Mouse (Mus musculus) adipocyte (in vitro differentiated cells): ENCODE data around the gene Ear2.
A peak's percentile ranks its signal among the peaks of the same experiment; 100 is the strongest.
"Not testable (repeated sequence)": the region's sequence is repeated elsewhere in the genome, so short reads cannot be mapped to it uniquely, and the experiment has no call there.

Source experiments
- DNase-seq: peaks from one replicate; pipeline ENCODE4 v3.0.0-alpha.2; 2016; ENCODE audit warnings: low spot score

Ear2 gene

DNA sequence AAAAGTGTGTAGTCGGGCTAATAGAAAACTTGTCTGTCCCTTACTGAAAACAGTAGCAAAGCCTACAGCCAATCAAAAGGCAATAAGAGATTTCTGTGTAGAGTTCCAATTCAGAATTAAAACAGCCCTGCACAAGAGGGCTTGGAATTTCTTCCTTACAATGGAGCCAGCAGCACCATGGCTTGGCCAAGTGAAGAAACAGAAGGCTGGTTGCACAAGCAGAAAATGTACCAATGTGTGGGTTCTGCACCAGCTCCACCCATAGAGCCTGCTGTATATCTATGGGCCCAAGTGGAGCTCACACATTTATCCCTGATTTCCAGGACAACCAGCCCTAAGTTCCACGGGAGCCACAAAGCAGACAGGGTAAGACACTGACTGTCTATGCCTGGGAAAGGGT lies at the start of gene Ear2:
Gene Ear2 (plus strand): TSS at position 301 of the 400 bp plus-strand sequence.
- not testable (repeated sequence) for DNase-seq

DNA sequence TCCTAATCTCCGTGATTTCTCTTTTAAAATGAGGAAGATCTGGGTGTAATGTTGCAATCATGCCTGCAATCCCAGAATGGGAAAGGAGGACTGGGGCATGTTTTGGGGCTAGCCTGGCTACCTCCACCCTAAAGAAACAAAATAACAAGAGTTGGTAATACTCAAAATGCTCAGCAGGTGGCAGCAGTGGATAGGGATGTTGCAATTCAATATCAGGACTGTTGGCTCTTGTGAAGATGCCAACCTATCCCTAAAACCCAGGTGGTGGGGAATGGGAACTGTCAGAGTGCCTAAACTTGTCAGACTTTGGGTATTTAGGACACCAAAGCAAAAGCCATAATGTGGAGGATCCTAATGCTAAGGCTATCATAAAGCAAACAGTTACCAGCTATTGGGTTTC lies 34.6 kb upstream of the Ear2 start:
- DNase-seq = not testable (repeated sequence)

DNA sequence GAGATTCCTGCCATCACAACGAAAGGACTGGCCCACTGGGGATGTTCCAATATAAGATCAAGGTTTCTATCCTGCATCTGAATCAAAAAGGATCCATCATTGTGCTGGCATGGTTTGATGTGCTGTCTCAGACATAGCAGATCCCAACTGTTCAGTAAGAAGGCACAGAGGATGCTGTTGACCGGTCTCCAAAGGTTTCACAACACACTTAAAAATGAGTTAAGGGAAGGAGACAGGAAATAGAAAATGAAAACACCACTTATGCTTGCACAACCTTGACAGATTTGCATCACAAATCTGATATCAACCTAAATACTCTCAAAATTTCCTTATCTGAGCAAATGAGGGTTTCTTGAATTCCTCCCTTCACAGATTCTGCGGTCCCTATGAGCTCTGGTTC lies 31.9 kb upstream of the Ear2 start:
- not testable (repeated sequence) for DNase-seq

DNA sequence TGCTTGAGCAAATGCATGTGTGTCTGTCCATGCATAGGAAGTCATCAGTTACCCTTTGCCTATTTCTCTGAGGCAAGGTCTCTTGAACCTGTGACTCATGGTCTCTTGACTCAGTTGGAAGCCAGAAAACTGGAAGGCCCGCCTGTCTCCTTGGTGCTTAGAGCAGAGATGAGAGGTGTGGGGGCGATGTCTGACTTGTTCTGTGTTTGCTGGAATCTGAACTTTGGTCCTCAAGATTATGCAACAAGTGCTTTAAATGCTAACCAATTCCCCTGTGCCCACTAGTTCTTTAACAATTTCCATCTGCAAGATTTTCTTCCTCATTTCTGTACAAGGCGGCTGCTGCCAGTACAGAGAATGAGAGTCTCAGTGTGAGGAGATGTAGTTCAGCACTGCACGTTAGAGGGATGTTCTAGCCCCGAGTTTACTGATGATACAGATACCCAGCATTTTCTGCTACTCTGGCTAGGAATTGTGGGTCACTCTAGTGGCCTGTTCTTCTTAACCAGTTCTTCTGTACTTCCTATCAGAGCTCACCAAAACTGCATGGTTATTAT lies 24.6 kb upstream of the Ear2 start:
- DNase-seq = not testable (repeated sequence)

DNA sequence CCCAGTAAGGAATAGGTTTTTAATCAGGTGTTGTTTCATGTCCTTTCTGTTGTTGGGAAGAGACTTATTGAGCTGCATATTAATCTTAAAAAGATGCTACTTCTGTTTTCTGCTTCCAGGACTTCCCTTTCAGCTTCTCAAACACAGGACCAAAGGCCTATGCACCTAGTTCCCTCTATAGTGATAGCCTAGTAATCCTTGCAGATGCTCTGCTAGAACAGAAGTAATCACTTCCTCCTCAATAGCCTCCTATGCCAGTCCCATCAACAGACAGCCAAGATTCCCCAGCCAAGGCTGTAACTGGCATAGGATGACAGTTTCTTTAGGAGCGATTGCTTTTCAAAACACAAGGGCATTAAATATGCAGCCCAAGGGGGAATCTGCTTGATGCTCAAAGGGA lies 15.9 kb upstream of the Ear2 start:
- DNase-seq = not testable (repeated sequence)

DNA sequence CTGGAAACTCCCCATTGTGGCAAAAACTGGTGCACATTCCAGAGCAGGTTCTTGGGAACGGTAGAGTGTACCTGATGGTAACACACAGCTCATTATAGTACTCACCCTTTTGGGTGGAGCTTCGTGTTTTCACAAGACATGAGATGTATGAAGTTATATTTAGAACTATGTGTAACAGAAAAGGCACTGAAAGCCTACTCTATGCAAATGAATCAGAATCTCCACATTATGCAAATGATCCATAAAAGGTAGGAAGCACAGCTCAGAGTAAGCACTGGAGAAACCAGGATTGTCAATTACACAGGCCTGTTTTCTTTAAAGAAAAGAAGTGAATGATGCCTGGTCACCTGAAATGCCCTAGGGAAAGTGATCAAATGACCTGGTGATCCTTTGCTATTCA lies 14.9 kb upstream of the Ear2 start:
- not testable (repeated sequence) for DNase-seq

DNA sequence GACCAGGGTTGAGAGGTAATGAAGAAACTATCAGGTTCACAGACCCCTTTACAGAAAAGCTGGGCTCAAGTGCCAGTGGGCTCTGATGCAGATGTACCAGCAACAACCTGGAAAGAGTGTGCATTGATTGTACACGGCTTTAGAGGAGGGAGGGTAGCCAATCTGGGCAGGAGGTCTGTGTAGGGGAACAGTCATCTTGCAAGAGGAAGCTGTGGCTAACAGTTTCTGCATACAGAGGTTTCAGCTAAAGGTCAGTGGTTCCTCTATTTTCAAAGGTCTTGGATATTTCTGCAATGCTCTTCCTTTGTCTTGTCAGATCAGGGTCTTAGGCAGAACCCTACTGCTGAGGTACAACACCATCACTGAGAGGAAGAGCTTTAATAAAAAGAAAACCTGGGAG lies 10.9 kb upstream of the Ear2 start:
- DNase-seq = not testable (repeated sequence)

DNA sequence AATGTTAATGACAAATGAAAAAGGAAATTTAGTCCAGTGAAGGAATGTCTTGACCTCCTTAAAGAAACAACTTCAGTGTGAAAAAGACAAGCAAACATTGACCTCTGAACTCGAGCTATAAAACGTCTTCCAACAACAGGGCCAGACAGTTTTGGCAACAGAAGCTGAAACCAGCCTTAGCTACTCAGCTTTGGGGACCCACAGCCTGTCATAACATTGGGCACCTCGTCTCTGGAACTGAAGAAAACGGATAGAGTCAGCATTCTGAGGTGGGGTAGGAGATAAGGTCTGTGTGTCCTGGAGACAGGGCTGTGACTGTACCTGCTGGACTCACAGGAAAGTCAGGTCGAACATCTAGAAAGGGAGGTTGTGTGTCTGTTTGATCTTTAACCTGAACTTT lies 8.0 kb upstream of the Ear2 start:
- DNase-seq = not testable (repeated sequence)

DNA sequence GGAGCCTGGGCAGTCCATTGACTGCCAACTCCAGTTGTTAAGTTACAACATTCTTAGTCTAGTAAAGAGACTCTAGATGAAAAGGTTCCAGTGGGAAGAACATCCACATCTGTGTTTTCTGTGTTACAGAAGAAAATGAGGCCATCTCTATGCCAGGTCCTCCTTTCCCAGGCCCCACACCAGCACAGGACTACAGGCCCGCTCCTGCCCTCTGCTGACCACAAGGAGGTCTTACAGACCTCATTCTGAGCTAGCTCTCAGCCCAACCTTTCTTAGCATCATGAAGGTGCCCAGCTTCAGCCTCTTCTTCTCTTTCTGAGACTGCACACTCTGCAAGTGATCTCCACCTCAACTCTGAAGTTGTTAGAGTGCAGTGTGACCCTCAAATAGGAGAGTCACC lies 2.4 kb upstream of the Ear2 start:
- DNase-seq = not testable (repeated sequence)

DNA sequence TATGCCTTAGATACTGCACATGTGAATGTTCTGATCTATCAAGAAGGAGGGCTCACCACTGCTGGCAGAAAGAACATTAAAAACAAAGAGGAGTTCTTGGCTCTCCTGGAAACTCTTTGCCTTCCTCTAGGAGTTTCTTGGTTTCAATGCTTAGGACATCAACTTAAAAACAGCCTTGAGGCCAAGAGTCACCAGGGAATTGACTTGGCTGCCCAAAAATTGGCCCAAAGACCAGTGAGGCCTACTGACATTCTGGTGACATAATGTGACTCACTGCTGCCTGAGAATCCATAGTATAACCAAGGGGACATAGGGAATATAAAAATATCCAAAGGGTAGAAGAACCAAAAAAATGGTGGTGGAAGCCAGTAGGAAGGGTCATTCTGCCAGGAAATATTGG lies 8.5 kb downstream of the Ear2 start:
- peak; percentile 69 for DNase-seq

DNA sequence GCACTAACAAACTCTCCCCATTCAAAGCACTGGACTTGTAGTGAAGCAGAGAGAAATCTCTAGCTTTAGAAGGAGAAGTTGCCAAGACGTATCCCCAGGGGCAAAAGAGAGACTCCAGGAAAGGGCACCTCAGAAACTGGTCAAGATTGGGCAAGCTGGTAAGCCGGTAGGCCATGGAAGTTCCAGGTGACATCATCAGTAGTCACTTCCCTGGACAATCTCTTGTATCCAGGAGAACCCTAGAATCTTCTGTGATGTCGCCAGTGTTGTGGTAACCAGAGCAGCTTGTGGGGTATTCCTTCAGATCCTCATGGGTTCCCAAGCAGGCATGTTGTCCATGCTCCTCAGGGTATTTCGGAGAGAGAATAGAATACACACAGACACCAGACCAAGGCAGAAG lies 21.1 kb downstream of the Ear2 start, which contains the start of gene Gm3327:
Gene Gm3327 (plus strand): TSS at position 301 of the 400 bp plus-strand sequence.
- not testable (repeated sequence) for DNase-seq
